ENCODE assay signal across 9 mouse cellular contexts in genomic region chr2:32712586-32712933, GRCm38 (mm10). TPM values are rescaled to one million over a fixed set of nuclear protein-coding genes. Genes with fewer than 3 reads are reported as not detected.
DNase-seq lines count a peak whose midpoint lies in the region; ATAC-seq and TF ChIP-seq lines count a peak whose summit lies in the region.
"Had no signal": no experiment of that assay in that cellular context is flagged by ENCODE, and none has a peak within 500 bp of the region (broad histone marks: within the 10 kb centered on the region; RNA-seq: fewer than 3 reads in every experiment).

No protein-coding gene starts in this region.

- DNase-seq in CD4-positive helper T cell, adult 2 months (ENCODE audit: low read depth, low spot score) = peak; percentile 96
- peak; percentile 96 for DNase-seq in heart, embryonic 10.5 days (ENCODE audit: low spot score)
- peak; percentile 92 for DNase-seq in liver, embryonic 13.5 days
- peak; percentile 92 to 96 for DNase-seq in natural killer cell, adult 2 months (ENCODE audit: low spot score in 2 of 2)
- peak; percentile 96 for DNase-seq in stomach, postnatal 0 days (ENCODE audit: low spot score)

- WGBS in heart, embryonic 10.5 days = under 1% methylated on average over 42 of the region's 44 CpGs
- WGBS in kidney, embryonic 15.5 days = under 1% methylated on average over 44 of the region's 44 CpGs
- WGBS in liver, embryonic 13.5 days (ENCODE audit: insufficient replicate concordance) = under 1% methylated on average over 43 of the region's 44 CpGs
- 2% methylated on average over 21 of the region's 44 CpGs for WGBS in stomach, postnatal 0 days

- peaks cover 37% of the 10 kb centered on the region for H3K36me3 ChIP-seq in heart, embryonic 10.5 days
- H3K36me3 ChIP-seq in kidney, embryonic 15.5 days = peaks cover 38% of the 10 kb centered on the region
- H3K36me3 ChIP-seq in liver, embryonic 13.5 days = peaks cover 41% of the 10 kb centered on the region
- H3K36me3 ChIP-seq in stomach, postnatal 0 days (ENCODE audit: control insufficient read depth, insufficient read depth, low read length) = peaks cover 15% of the 10 kb centered on the region

- peak overlapping the region; percentile 78 for H3K27ac ChIP-seq in bone marrow macrophage, adult 2 months (ENCODE audit: insufficient read depth, low read depth, low read length)
- H3K27ac ChIP-seq in embryonic fibroblast, embryonic 13.5 days (ENCODE audit: insufficient read depth, low read length) = peak overlapping the region; percentile 97
- peak overlapping the region; percentile 98 for H3K27ac ChIP-seq in heart, embryonic 10.5 days
- peak overlapping the region; percentile 99 for H3K27ac ChIP-seq in kidney, embryonic 15.5 days
- H3K27ac ChIP-seq in liver, embryonic 13.5 days = peak overlapping the region; percentile 91
- H3K27ac ChIP-seq in stomach, postnatal 0 days (replicated peaks) = peak overlapping the region; percentile 97

- no peaks in the 10 kb centered on the region for H3K9me3 ChIP-seq in heart, embryonic 10.5 days
- no peaks in the 10 kb centered on the region for H3K9me3 ChIP-seq in kidney, embryonic 15.5 days (replicated peaks)
- no peaks in the 10 kb centered on the region for H3K9me3 ChIP-seq in liver, embryonic 13.5 days (replicated peaks)
- no peaks in the 10 kb centered on the region for H3K9me3 ChIP-seq in stomach, postnatal 0 days (ENCODE audit: control insufficient read depth, low read length)

- peak overlapping the region; percentile 84 for H3K9ac ChIP-seq in kidney, embryonic 15.5 days
- peak overlapping the region; percentile 90 for H3K9ac ChIP-seq in liver, embryonic 13.5 days
- peak overlapping the region; percentile 84 for H3K9ac ChIP-seq in stomach, postnatal 0 days (ENCODE audit: low read length)

- no peak for TF ChIP-seq POLR2A in bone marrow macrophage, adult 2 months (IDR thresholded peaks at IDR 0.05; ENCODE audit: borderline replicate concordance, low read depth, low read length)
- no peak; the same call in 1 of the 2 replicates for TF ChIP-seq POLR2A in embryonic fibroblast, embryonic 13.5 days (IDR thresholded peaks at IDR 0.05; ENCODE audit: low read depth, low read length)

- H3K4me1 ChIP-seq in bone marrow macrophage, adult 2 months (ENCODE audit: control insufficient read depth, insufficient read depth, low read length) = peaks cover 31% of the 10 kb centered on the region
- H3K4me1 ChIP-seq in embryonic fibroblast, embryonic 13.5 days (ENCODE audit: control insufficient read depth, insufficient read depth, low read length) = peaks cover 17% of the 10 kb centered on the region; the same call in 1 of the 2 replicates
- peaks cover 33% of the 10 kb centered on the region for H3K4me1 ChIP-seq in heart, embryonic 10.5 days
- peaks cover 35% of the 10 kb centered on the region for H3K4me1 ChIP-seq in kidney, embryonic 15.5 days
- peaks cover 53% of the 10 kb centered on the region for H3K4me1 ChIP-seq in liver, embryonic 13.5 days (replicated peaks)
- H3K4me1 ChIP-seq in stomach, postnatal 0 days (replicated peaks; ENCODE audit: control insufficient read depth, insufficient read depth) = no peaks in the 10 kb centered on the region; the same call in 1 of the 2 replicates

- H3K4me3 ChIP-seq in bone marrow macrophage, adult 2 months (ENCODE audit: insufficient read depth, low read length) = peak overlapping the region; percentile 92
- H3K4me3 ChIP-seq in embryonic fibroblast, embryonic 13.5 days (ENCODE audit: insufficient read depth, low read length) = peak overlapping the region; percentile 89
- peak overlapping the region; percentile 97 for H3K4me3 ChIP-seq in heart, embryonic 10.5 days
- H3K4me3 ChIP-seq in kidney, embryonic 15.5 days (replicated peaks) = peak overlapping the region; percentile 81
- peak overlapping the region; percentile 93 for H3K4me3 ChIP-seq in liver, embryonic 13.5 days (replicated peaks)
- peak overlapping the region; percentile 81 for H3K4me3 ChIP-seq in stomach, postnatal 0 days (ENCODE audit: low read depth, low read length)

- no peak for TF ChIP-seq EP300 in stomach, postnatal 0 days (optimal IDR thresholded peaks at IDR 0.05)

- no peaks in the 10 kb centered on the region for H3K27me3 ChIP-seq in heart, embryonic 10.5 days (ENCODE audit: insufficient read depth, poor library complexity, severe bottlenecking)
- H3K27me3 ChIP-seq in kidney, embryonic 15.5 days = no peaks in the 10 kb centered on the region
- no peaks in the 10 kb centered on the region for H3K27me3 ChIP-seq in liver, embryonic 13.5 days
- no peaks in the 10 kb centered on the region for H3K27me3 ChIP-seq in stomach, postnatal 0 days (ENCODE audit: control insufficient read depth, insufficient read depth, low read length)

- peak; percentile 93 for ATAC-seq in kidney, embryonic 15.5 days (replicated peaks; ENCODE audit: low FRiP score)
- ATAC-seq in liver, embryonic 13.5 days (ENCODE audit: low read depth) = peak; percentile 86
- ATAC-seq in stomach, postnatal 0 days (ENCODE audit: low FRiP score, low TSS enrichment) = peak; percentile 89

- no peak for TF ChIP-seq CTCF in bone marrow macrophage, adult 2 months (IDR thresholded peaks at IDR 0.05; ENCODE audit: low read depth, low read length)
- no peak for TF ChIP-seq CTCF in embryonic fibroblast, embryonic 13.5 days (IDR thresholded peaks at IDR 0.05; ENCODE audit: borderline replicate concordance, insufficient read depth, low read length)
- TF ChIP-seq CTCF in stomach, postnatal 0 days (IDR thresholded peaks at IDR 0.05; ENCODE audit: low read depth) = no peak

- peak overlapping the region; percentile 67 for H3K4me2 ChIP-seq in kidney, embryonic 15.5 days
- peak overlapping the region; percentile 89 for H3K4me2 ChIP-seq in liver, embryonic 13.5 days
- peak overlapping the region; percentile 84 for H3K4me2 ChIP-seq in stomach, postnatal 0 days (replicated peaks; ENCODE audit: low read depth)

RNA-seq across cellular contexts. Expression of gene Cdk9, which starts 0.3 kb away (rescaled TPM):
- 192 and 210 TPM in 2 replicates for polyA plus RNA-seq in bone marrow macrophage, adult 2 months (2012; ENCODE audit: insufficient read depth, insufficient read length, missing spikeins)
- polyA plus RNA-seq in embryonic fibroblast, embryonic 13.5 days (2011; ENCODE audit: insufficient read length, low read depth, missing spikeins) = 77.9 and 82.0 TPM in 2 replicates
- polyA plus RNA-seq in heart, embryonic 10.5 days (2016; fragmentation: Nextera tagmentation; extraction: Ambion mirVana) = 89.1 and 115 TPM in 2 replicates
- 108 and 118 TPM in 2 replicates for polyA plus RNA-seq in kidney, embryonic 15.5 days (2015; fragmentation: Nextera tagmentation; extraction: Ambion mirVana)
- 60.4 TPM in 2 replicates for polyA plus RNA-seq in liver, embryonic 13.5 days (2015; fragmentation: Nextera tagmentation; extraction: Ambion mirVana)
- 55.8 and 57.8 TPM in 2 replicates for polyA plus RNA-seq in stomach, postnatal 0 days (2015; fragmentation: Nextera tagmentation; extraction: Ambion mirVana)

RNA-seq across cellular contexts. Expression of gene Sh2d3c, which starts 8.3 kb away (rescaled TPM):
- polyA plus RNA-seq in bone marrow macrophage, adult 2 months (2012; ENCODE audit: insufficient read depth, insufficient read length, missing spikeins) = 19.3 and 22.0 TPM in 2 replicates
- polyA plus RNA-seq in embryonic fibroblast, embryonic 13.5 days (2011; ENCODE audit: insufficient read length, low read depth, missing spikeins) = 2.1 and 2.6 TPM in 2 replicates
- polyA plus RNA-seq in heart, embryonic 10.5 days (2016; fragmentation: Nextera tagmentation; extraction: Ambion mirVana) = 34.8 and 35.4 TPM in 2 replicates
- polyA plus RNA-seq in kidney, embryonic 15.5 days (2015; fragmentation: Nextera tagmentation; extraction: Ambion mirVana) = 32.5 and 37.2 TPM in 2 replicates
- polyA plus RNA-seq in liver, embryonic 13.5 days (2015; fragmentation: Nextera tagmentation; extraction: Ambion mirVana) = 5.4 and 5.6 TPM in 2 replicates
- polyA plus RNA-seq in stomach, postnatal 0 days (2015; fragmentation: Nextera tagmentation; extraction: Ambion mirVana) = 7.7 and 8.4 TPM in 2 replicates

RNA-seq across cellular contexts. Expression of gene Fpgs, which starts 8.6 kb away (rescaled TPM):
- polyA plus RNA-seq in bone marrow macrophage, adult 2 months (2012; ENCODE audit: insufficient read depth, insufficient read length, missing spikeins) = 4.3 and 5.1 TPM in 2 replicates
- polyA plus RNA-seq in embryonic fibroblast, embryonic 13.5 days (2011; ENCODE audit: insufficient read length, low read depth, missing spikeins) = 20.2 and 26.4 TPM in 2 replicates
- 24.7 and 34.8 TPM in 2 replicates for polyA plus RNA-seq in heart, embryonic 10.5 days (2016; fragmentation: Nextera tagmentation; extraction: Ambion mirVana)
- 33.7 and 40.3 TPM in 2 replicates for polyA plus RNA-seq in kidney, embryonic 15.5 days (2015; fragmentation: Nextera tagmentation; extraction: Ambion mirVana)
- polyA plus RNA-seq in liver, embryonic 13.5 days (2015; fragmentation: Nextera tagmentation; extraction: Ambion mirVana) = 31.1 and 32.9 TPM in 2 replicates
- polyA plus RNA-seq in stomach, postnatal 0 days (2015; fragmentation: Nextera tagmentation; extraction: Ambion mirVana) = 15.1 and 17.3 TPM in 2 replicates

RNA-seq across cellular contexts. Expression of gene 6330409D20Rik, which starts 28.3 kb away (rescaled TPM):
- polyA plus RNA-seq in bone marrow macrophage, adult 2 months (2012; ENCODE audit: insufficient read depth, insufficient read length, missing spikeins) = not detected in 2 replicates
- polyA plus RNA-seq in embryonic fibroblast, embryonic 13.5 days (2011; ENCODE audit: insufficient read length, low read depth, missing spikeins) = not detected in 2 replicates
- polyA plus RNA-seq in heart, embryonic 10.5 days (2016; fragmentation: Nextera tagmentation; extraction: Ambion mirVana) = 0.28 TPM in 1 of 2 replicates, not detected in the other
- 0.18 TPM in 1 of 2 replicates, not detected in the other for polyA plus RNA-seq in kidney, embryonic 15.5 days (2015; fragmentation: Nextera tagmentation; extraction: Ambion mirVana)
- 0.15 TPM in 1 of 2 replicates, not detected in the other for polyA plus RNA-seq in liver, embryonic 13.5 days (2015; fragmentation: Nextera tagmentation; extraction: Ambion mirVana)
- not detected in 2 replicates for polyA plus RNA-seq in stomach, postnatal 0 days (2015; fragmentation: Nextera tagmentation; extraction: Ambion mirVana)
- polyA plus RNA-seq: gonadal fat pad, adult 2 months had no signal

RNA-seq across cellular contexts. Expression of gene Tor2a, which starts 44.5 kb away (rescaled TPM):
- polyA plus RNA-seq in bone marrow macrophage, adult 2 months (2012; ENCODE audit: insufficient read depth, insufficient read length, missing spikeins) = 32.1 and 33.9 TPM in 2 replicates
- 26.1 and 36.6 TPM in 2 replicates for polyA plus RNA-seq in embryonic fibroblast, embryonic 13.5 days (2011; ENCODE audit: insufficient read length, low read depth, missing spikeins)
- 46.2 and 57.2 TPM in 2 replicates for polyA plus RNA-seq in heart, embryonic 10.5 days (2016; fragmentation: Nextera tagmentation; extraction: Ambion mirVana)
- 64.8 and 70.5 TPM in 2 replicates for polyA plus RNA-seq in kidney, embryonic 15.5 days (2015; fragmentation: Nextera tagmentation; extraction: Ambion mirVana)
- 30.1 TPM in 2 replicates for polyA plus RNA-seq in liver, embryonic 13.5 days (2015; fragmentation: Nextera tagmentation; extraction: Ambion mirVana)
- polyA plus RNA-seq in stomach, postnatal 0 days (2015; fragmentation: Nextera tagmentation; extraction: Ambion mirVana) = 45.9 and 50.3 TPM in 2 replicates

Comparison
In these comparisons a context has a peak if more than half of its experiments do, and no peak if none do; other contexts are left out.
1. Peak in every context shown above with its lines: DNase-seq, ATAC-seq, H3K4me3 ChIP-seq and H3K27ac ChIP-seq.